Mouse (Mus musculus): ENCODE results near the gene Zfp280b. TPM values are rescaled to one million over a fixed set of nuclear protein-coding genes. Genes with fewer than 3 reads are reported as not detected.

The Zfp280b gene
- polyA plus RNA-seq, 1 experiment: 13.8 TPM

DNA sequence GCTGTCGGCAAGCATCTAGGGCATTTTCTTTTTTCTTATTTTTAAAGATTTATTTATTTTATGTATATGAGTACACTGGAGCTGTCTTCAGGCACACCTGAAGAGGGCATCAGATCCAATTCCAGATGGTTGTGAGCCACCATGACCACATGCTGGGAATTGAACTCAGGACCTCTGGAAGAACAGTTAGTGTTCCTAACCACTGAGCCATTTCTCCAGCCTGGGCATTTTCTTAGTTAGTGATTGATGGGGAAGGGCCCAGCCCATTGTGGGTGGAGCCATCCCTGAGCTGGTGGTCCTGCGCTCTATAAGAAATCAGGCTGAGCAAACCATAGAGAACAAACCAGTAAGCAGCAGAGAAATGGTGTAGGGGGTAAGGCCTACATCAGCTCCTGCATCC lies 29.2 kb upstream of the Zfp280b start:
- Histone ChIP-seq H3K27ac (ENCODE audit: insufficient read depth, low read length) (no peak overlapping the region), H3K4me1 (ENCODE audit: control insufficient read depth, insufficient read depth, low read length) (no peaks in the 10 kb centered on the region), H3K4me3 (ENCODE audit: insufficient read depth, low read length) (no peak overlapping the region)
- no peak for TF ChIP-seq CTCF (IDR thresholded peaks at IDR 0.05; ENCODE audit: borderline replicate concordance, insufficient read depth, low read length)
- no peak for TF ChIP-seq POLR2A (IDR thresholded peaks at IDR 0.05; ENCODE audit: low read depth, low read length)

DNA sequence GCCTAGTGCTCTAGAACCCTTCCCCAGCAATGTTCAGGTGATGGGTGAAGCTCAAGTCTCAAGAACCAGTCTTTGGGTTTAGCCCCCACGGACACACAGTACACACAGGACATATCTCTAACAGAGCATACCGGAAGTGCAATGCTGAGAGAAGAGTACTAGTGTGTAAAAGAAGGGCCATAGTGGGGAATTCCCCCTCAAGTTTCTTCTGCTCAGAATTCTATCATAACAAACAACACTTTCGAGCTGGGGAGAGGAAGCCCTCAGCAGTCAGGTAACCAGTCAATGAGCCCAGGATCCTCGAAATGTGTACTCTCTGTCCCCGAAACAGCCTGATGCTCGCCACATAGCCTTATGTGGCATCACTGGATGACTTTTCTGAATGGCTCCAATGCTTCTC lies 26.1 kb upstream of the Zfp280b start:
- H3K4me1 ChIP-seq (ENCODE audit: control insufficient read depth, insufficient read depth, low read length): no peaks in the 10 kb centered on the region
- H3K4me3 ChIP-seq (ENCODE audit: insufficient read depth, low read length): no peak overlapping the region
- TF ChIP-seq CTCF (IDR thresholded peaks at IDR 0.05; ENCODE audit: borderline replicate concordance, insufficient read depth, low read length): no peak
- no peak for TF ChIP-seq POLR2A (IDR thresholded peaks at IDR 0.05; ENCODE audit: low read depth, low read length)
- no peak overlapping the region for H3K27ac ChIP-seq (ENCODE audit: insufficient read depth, low read length)

DNA sequence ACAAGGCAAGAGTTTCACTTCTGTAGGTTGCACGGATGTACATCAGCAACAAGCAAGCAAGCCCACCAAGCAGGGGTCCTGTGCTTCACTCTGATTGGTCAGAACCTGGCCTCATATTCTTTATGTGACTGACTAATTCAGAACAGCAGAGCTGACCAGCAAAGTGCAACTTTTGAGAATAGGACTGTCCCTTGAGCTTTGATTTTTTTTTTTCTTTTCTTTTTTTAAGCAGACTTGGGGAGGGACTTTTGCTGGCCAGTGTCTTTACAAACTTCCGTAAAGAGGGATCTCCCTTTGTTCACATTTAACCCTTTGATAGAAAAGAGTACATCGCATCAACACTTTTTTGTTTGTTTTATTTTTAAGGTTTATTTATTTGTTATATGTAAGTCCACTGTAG lies 22.6 kb upstream of the Zfp280b start:
- H3K27ac ChIP-seq (ENCODE audit: insufficient read depth, low read length): no peak overlapping the region
- TF ChIP-seq POLR2A (IDR thresholded peaks at IDR 0.05; ENCODE audit: low read depth, low read length) (no peak), CTCF (IDR thresholded peaks at IDR 0.05; ENCODE audit: borderline replicate concordance, insufficient read depth, low read length) (no peak)

DNA sequence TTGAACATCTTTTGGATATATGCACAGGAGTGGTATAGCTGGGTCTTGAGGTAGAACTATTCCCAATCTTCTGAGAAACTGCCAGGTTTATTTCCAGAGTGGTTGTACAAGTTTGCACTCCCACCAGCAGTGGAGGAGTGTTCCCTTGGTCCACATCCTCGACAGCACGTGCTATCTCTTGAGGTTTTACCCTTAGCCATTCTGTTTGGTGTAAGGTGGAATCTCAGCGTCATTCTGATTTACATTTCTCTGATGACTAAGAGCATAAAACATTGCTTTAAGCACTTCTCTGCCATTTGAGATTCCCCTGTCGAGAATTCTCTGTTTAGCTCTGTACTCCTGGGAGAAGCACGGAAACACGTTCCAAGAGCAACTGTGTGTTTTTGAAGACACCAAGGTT lies 19.5 kb upstream of the Zfp280b start:
- TF ChIP-seq POLR2A (IDR thresholded peaks at IDR 0.05; ENCODE audit: low read depth, low read length) (no peak), CTCF (IDR thresholded peaks at IDR 0.05; ENCODE audit: borderline replicate concordance, insufficient read depth, low read length) (no peak)
- Histone ChIP-seq H3K4me1 (ENCODE audit: control insufficient read depth, insufficient read depth, low read length) (no peaks in the 10 kb centered on the region), H3K27ac (ENCODE audit: insufficient read depth, low read length) (no peak overlapping the region), H3K4me3 (ENCODE audit: insufficient read depth, low read length) (no peak overlapping the region)

More for the DNA sequence above, 22.6 kb upstream of the Zfp280b start:
- no peaks in the 10 kb centered on the region for H3K4me1 ChIP-seq (ENCODE audit: control insufficient read depth, insufficient read depth, low read length)
- no peak overlapping the region for H3K4me3 ChIP-seq (ENCODE audit: insufficient read depth, low read length)

DNA sequence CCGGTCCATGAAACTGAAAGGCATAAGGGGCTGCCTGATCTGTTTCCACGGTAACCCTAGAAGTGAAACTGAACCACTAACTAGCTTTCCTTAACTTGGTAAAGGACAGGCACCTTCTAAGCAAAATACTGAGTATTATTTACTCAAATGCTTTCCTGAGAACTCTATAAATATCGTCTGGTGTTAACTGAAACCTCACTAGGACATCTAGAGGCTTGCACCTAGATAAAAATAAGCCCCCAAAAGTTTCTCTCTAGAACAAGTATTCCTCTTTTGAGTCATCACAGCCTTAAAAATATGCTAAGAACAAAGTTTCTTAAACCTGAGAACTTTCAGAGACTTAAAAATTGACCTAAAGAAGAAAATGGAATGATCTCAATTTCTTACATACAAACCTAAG lies 15.6 kb upstream of the Zfp280b start:
- TF ChIP-seq POLR2A (IDR thresholded peaks at IDR 0.05; ENCODE audit: low read depth, low read length) (no peak), CTCF (IDR thresholded peaks at IDR 0.05; ENCODE audit: borderline replicate concordance, insufficient read depth, low read length) (no peak)
- Histone ChIP-seq H3K27ac (ENCODE audit: insufficient read depth, low read length) (no peak overlapping the region), H3K4me3 (ENCODE audit: insufficient read depth, low read length) (no peak overlapping the region), H3K4me1 (ENCODE audit: control insufficient read depth, insufficient read depth, low read length) (no peaks in the 10 kb centered on the region)

DNA sequence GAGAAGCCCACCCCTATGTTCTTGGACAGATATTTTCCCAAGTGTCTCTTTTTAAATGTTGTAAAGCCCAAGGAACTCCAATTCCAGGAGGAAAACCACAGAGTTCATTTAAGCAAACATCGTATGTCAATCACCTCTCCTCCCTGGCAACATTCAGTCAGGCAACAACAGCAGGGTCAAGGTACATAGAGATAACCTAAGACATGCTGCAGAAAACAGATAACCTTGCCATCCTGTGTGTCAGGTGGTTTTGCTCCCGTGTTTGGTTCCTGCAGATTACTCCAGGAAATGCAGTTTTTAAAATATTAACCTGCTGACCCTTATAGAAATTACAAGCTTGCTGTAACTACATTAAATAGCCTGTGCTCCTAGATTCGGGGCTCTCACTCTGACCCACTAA lies 10.7 kb upstream of the Zfp280b start:
- Histone ChIP-seq H3K27ac (ENCODE audit: insufficient read depth, low read length) (no peak overlapping the region), H3K4me3 (ENCODE audit: insufficient read depth, low read length) (no peak overlapping the region), H3K4me1 (ENCODE audit: control insufficient read depth, insufficient read depth, low read length) (no peaks in the 10 kb centered on the region)
- TF ChIP-seq CTCF (IDR thresholded peaks at IDR 0.05; ENCODE audit: borderline replicate concordance, insufficient read depth, low read length) (no peak), POLR2A (IDR thresholded peaks at IDR 0.05; ENCODE audit: low read depth, low read length) (no peak)

DNA sequence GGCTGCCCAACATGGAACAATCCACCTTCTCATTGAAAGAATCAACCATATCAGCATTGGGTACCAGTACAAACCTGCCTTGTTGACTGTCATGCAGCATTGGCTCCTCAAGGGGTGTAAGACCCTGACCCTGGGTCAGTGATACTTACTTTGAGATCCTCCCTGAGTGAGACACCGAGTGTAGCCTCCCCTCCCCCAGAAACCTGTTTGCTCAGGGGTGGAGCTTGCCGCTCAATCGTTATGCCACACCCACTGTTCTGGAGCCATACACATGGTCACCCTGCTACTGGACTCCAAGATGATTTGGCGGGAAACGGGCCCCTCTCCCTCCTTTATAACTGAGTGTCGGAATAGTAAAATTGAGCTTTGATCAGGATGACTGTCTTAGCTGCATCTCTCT lies 8.5 kb upstream of the Zfp280b start:
- TF ChIP-seq CTCF (IDR thresholded peaks at IDR 0.05; ENCODE audit: borderline replicate concordance, insufficient read depth, low read length) (no peak), POLR2A (IDR thresholded peaks at IDR 0.05; ENCODE audit: low read depth, low read length) (no peak)
- Histone ChIP-seq H3K4me3 (ENCODE audit: insufficient read depth, low read length) (no peak overlapping the region), H3K4me1 (ENCODE audit: control insufficient read depth, insufficient read depth, low read length) (no peaks in the 10 kb centered on the region), H3K27ac (ENCODE audit: insufficient read depth, low read length) (no peak overlapping the region)

DNA sequence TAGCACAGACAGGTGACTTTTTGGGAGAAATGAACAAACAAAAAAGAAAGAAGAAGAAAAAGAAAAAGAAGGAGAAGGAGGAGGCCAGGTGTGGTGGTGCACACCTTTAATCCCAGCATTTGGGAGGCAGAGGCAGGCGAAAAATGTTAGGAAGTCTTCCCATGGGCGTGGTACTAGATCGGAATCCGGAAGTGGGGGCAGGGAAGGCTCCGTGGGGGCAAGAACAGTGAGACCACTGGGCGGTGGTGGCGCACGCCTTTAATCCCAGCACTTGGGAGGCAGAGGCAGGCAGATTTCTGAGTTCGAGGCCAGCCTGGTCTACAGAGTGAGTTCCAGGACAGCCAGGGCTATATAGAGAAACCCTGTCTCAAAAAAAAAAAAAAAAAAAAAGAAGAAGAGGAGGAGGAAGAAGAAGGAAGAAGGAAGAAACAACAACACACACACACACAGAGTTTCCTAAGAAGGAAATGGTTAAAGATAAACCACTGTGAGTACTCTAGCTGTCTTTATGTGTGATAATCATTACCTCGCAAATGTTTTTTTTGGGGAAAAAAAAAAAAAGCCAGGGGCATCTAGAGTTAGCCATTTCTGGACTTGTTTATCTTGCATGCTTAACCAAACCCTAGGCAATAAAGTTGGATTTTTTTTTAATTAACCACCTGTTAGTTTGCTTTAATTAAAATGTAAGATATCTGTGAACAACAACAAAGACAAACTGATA lies 6.8 kb upstream of the Zfp280b start:
- TF ChIP-seq CTCF (IDR thresholded peaks at IDR 0.05; ENCODE audit: borderline replicate concordance, insufficient read depth, low read length) (no peak), POLR2A (IDR thresholded peaks at IDR 0.05; ENCODE audit: low read depth, low read length) (no peak)
- H3K4me1 ChIP-seq (ENCODE audit: control insufficient read depth, insufficient read depth, low read length): no peaks in the 10 kb centered on the region

DNA sequence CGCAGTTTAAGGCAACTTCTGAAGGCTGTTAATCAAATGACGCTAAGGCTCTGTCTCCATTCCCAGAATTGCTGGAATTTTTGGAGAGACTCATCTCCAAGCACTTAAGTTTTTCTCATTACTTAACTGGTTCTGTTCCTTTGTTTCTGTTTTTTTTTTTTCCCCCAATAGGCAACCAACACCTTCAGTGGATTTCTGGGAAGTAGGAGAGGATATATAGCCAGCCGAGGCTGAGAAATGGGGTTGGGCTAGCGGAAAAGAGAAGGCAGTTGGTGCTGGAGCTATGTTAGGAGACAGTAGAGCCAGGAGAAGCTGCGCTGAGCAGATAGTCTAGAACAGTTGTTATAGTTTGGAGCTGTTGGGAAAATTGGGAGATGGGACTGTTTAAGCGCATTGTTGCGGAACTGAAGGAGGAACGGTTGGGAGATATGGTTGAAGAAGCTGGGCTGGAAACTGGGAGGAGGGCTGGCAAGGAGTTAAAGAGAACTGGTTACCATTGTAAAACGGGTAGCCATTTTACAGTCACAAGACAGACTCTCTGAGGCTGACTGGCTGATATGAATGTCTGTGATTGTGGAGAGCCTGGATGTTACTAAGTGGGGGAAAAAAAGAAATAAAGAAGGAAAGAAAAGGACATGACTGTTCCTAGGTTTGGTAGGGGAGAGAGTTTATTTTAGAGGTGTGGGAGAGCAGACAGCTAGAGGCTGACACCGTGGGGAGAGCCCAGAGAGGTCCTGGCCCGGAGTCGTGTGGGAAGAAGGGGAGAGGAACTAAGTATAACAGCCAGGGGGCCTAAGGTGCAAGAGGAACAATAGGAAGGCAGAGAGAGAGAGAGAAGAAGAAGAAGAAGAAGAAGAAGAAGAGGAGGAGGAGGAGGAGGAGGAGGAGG lies 5.1 kb upstream of the Zfp280b start:
- no peak for TF ChIP-seq POLR2A (IDR thresholded peaks at IDR 0.05; ENCODE audit: low read depth, low read length)
- no peak for TF ChIP-seq CTCF (IDR thresholded peaks at IDR 0.05; ENCODE audit: borderline replicate concordance, insufficient read depth, low read length)
- H3K4me3 ChIP-seq (ENCODE audit: insufficient read depth, low read length): no peak overlapping the region
- no peaks in the 10 kb centered on the region for H3K4me1 ChIP-seq (ENCODE audit: control insufficient read depth, insufficient read depth, low read length)
- H3K27ac ChIP-seq (ENCODE audit: insufficient read depth, low read length): no peak overlapping the region

More for the DNA sequence above, 6.8 kb upstream of the Zfp280b start:
- no peak overlapping the region for H3K27ac ChIP-seq (ENCODE audit: insufficient read depth, low read length)
- H3K4me3 ChIP-seq (ENCODE audit: insufficient read depth, low read length): no peak overlapping the region

DNA sequence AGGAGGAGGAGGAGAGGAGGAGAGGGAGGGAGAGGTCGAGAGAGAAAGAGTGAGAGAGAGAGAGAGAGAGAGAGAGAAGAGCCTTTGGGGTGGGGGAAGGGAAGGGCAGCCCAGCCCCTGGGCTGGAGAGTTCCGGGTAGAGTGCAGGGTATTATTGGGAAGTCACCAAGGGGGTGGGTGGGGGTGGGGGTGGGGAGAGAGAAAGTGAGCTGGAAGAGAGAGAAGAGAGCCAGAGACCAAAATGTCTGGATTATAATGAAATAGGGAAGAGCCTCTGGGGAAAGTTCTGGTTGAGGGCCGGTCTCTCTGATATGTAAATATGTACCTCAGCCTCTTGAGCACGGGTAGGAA lies 4.5 kb upstream of the Zfp280b start:
- no peak overlapping the region for H3K4me3 ChIP-seq (ENCODE audit: insufficient read depth, low read length)
- no peak overlapping the region for H3K27ac ChIP-seq (ENCODE audit: insufficient read depth, low read length)
- TF ChIP-seq CTCF (IDR thresholded peaks at IDR 0.05; ENCODE audit: borderline replicate concordance, insufficient read depth, low read length) (no peak), POLR2A (IDR thresholded peaks at IDR 0.05; ENCODE audit: low read depth, low read length) (no peak)
- no peaks in the 10 kb centered on the region for H3K4me1 ChIP-seq (ENCODE audit: control insufficient read depth, insufficient read depth, low read length)

Measured in embryonic fibroblast, embryonic 13.5 days (primary cell).